Comparison of ENCODE assay signal across 25 mouse cellular contexts in the genomic region with DNA sequence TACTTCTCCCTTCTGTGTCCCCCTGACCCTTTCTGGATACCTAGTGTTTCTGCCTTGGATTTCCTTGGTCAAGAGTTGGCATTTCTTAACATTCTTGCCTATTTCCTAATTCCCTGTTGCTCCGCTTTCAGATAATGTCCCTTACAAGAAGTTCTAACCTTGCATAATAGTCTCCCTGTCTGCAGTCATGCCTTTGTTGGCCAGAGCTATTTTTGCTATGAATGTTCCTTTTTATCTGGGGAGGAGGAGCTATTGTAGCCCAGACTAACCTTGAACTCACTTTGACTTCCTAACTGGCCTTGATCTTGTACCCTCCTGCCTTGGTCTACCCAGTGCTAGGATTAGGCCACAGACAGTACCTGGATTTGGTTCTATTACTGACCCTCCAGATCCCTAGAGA. TPM values are rescaled to one million over a fixed set of nuclear protein-coding genes. Genes with fewer than 3 reads are reported as not detected.
DNase-seq lines count a peak whose midpoint lies in the region; ATAC-seq and TF ChIP-seq lines count a peak whose summit lies in the region.
"Had no signal": no experiment of that assay in that cellular context is flagged by ENCODE, and none has a peak within 500 bp of the region (broad histone marks: within the 10 kb centered on the region; RNA-seq: fewer than 3 reads in every experiment).

No protein-coding gene starts in this region.

- no peaks in the 10 kb centered on the region for H3K9me3 ChIP-seq in heart, embryonic 10.5 days
- H3K9me3 ChIP-seq in heart, embryonic 14.5 days (ENCODE audit: control insufficient read depth, low read length), result no peaks in the 10 kb centered on the region
- H3K9me3 ChIP-seq: midbrain, embryonic 10.5 days; stomach, embryonic 15.5 days had no signal

- no peak overlapping the region for H3K4me2 ChIP-seq in heart, embryonic 14.5 days (ENCODE audit: low read length)
- H3K4me2 ChIP-seq: lung, embryonic 14.5 days; stomach, embryonic 15.5 days had no signal

- TF ChIP-seq CTCF in thymus, adult 2 months (IDR thresholded peaks at IDR 0.05; ENCODE audit: borderline replicate concordance, control insufficient read depth, extremely low read depth, insufficient read depth, low read length, poor library complexity), result no peak

- no peaks in the 10 kb centered on the region for H3K36me3 ChIP-seq in heart, embryonic 10.5 days
- H3K36me3 ChIP-seq in heart, embryonic 14.5 days (ENCODE audit: control insufficient read depth, insufficient read depth, low read length), result no peaks in the 10 kb centered on the region
- no peaks in the 10 kb centered on the region for H3K36me3 ChIP-seq in thymus, adult 2 months (ENCODE audit: control insufficient read depth, insufficient read depth, low read length)
- H3K36me3 ChIP-seq: midbrain, embryonic 10.5 days; stomach, embryonic 15.5 days had no signal

- WGBS in heart, embryonic 10.5 days, result 78% methylated on average over 1 of the region's 1 CpGs
- 62% methylated on average over 1 of the region's 1 CpGs for WGBS in heart, embryonic 14.5 days
- WGBS in thymus, adult 2 months, result 97% methylated on average over 1 of the region's 1 CpGs

- no peak overlapping the region for H3K9ac ChIP-seq in heart, embryonic 14.5 days (ENCODE audit: low read length)
- H3K9ac ChIP-seq: lung, embryonic 14.5 days; stomach, embryonic 15.5 days had no signal

- H3K4me3 ChIP-seq in heart, embryonic 10.5 days, result no peak overlapping the region
- H3K4me3 ChIP-seq in heart, embryonic 14.5 days (ENCODE audit: control insufficient read depth in 1 of 2, insufficient read depth in 1 of 2, low read depth in 1 of 2, low read length in 2 of 2), result no peak overlapping the region
- no peak overlapping the region for H3K4me3 ChIP-seq in thymus, adult 2 months (ENCODE audit: control insufficient read depth, insufficient read depth, low read length)
- H3K4me3 ChIP-seq: midbrain, embryonic 10.5 days; stomach, embryonic 15.5 days had no signal

- no peak for ATAC-seq in heart, embryonic 14.5 days (ENCODE audit: insufficient number of reproducible peaks, insufficient read depth, low FRiP score, low read depth)
- ATAC-seq in monocyte, adult 5-6 weeks (replicated peaks; ENCODE audit: insufficient number of reproducible peaks, low FRiP score, low TSS enrichment, poor library complexity, severe bottlenecking), result peak; percentile 44
- ATAC-seq: forebrain, embryonic 16.5 days; hindbrain, embryonic 16.5 days; intestine, postnatal 0 days; Patski had no signal

- no peak for DNase-seq in heart, embryonic 10.5 days (ENCODE audit: low spot score)
- no peak for DNase-seq in heart, adult 11 months
- DNase-seq in lung, postnatal 36 days, result peak; percentile 26
- DNase-seq in lung, postnatal 4 days, result no peak
- DNase-seq in natural killer cell, adult 2 months (ENCODE audit: low spot score in 2 of 2), result no peak
- DNase-seq in thymus, adult 2 months, result no peak
- DNase-seq: cerebellum, adult 11-12 months; cerebellum, postnatal 36 days; kidney, postnatal 25 days; lung, embryonic 14.5 days; right cerebral cortex, postnatal 14 days; thymus, postnatal 25 days had no signal

- TF ChIP-seq POLR2A in thymus, adult 2 months (IDR thresholded peaks at IDR 0.05; ENCODE audit: control insufficient read depth, extremely low read depth, insufficient read depth, low read length, poor library complexity), result no peak

- peaks cover 10% of the 10 kb centered on the region; the same call in 1 of the 2 replicates for H3K4me1 ChIP-seq in heart, embryonic 10.5 days
- peaks cover 5 to 7% of the 10 kb centered on the region in 2 experiments for H3K4me1 ChIP-seq in heart, embryonic 14.5 days (ENCODE audit: control insufficient read depth in 2 of 2, insufficient read depth in 2 of 2, low read length in 2 of 2)
- peaks cover 4% of the 10 kb centered on the region for H3K4me1 ChIP-seq in thymus, adult 2 months (replicated peaks; ENCODE audit: control insufficient read depth, insufficient read depth, low read length)

- H3K27ac ChIP-seq in heart, embryonic 10.5 days, result peak overlapping the region; percentile 42; the same call in 1 of the 2 replicates
- H3K27ac ChIP-seq in heart, embryonic 14.5 days (replicated peaks in 1 of 2; ENCODE audit: control insufficient read depth in 1 of 2, insufficient read depth in 1 of 2, low read depth in 2 of 2, low read length in 2 of 2), result peak overlapping the region; percentile 48 to 73
- H3K27ac ChIP-seq in thymus, adult 2 months (ENCODE audit: control insufficient read depth, insufficient read depth, low read length), result no peak overlapping the region
- H3K27ac ChIP-seq: midbrain, embryonic 10.5 days; stomach, embryonic 15.5 days had no signal

- H3K27me3 ChIP-seq in heart, embryonic 10.5 days (ENCODE audit: insufficient read depth, poor library complexity, severe bottlenecking), result no peaks in the 10 kb centered on the region
- H3K27me3 ChIP-seq in heart, embryonic 14.5 days (ENCODE audit: control insufficient read depth, insufficient read depth, low read length), result no peaks in the 10 kb centered on the region
- H3K27me3 ChIP-seq in thymus, adult 2 months (ENCODE audit: control insufficient read depth, insufficient read depth, low read length), result no peaks in the 10 kb centered on the region
- H3K27me3 ChIP-seq: Patski; stomach, embryonic 15.5 days had no signal

RNA-seq across cellular contexts. Expression of a gene that starts 5.6 kb away (rescaled TPM):
- polyA plus RNA-seq in heart, embryonic 10.5 days (2016; fragmentation: Nextera tagmentation; extraction: Ambion mirVana), result 264 and 274 TPM in 2 replicates
- polyA plus RNA-seq in heart, embryonic 14.5 days (2014; fragmentation: Nextera tagmentation; extraction: Ambion mirVana), result 168 and 170 TPM in 2 replicates
- total RNA-seq in monocyte, adult 5-6 weeks (2017), result 46.0 to 51.9 TPM (median 46.4 TPM) in 3 replicates
- polyA plus RNA-seq in thymus, adult 2 months (2012; rRNA removed), result 81.2 and 93.7 TPM in 2 replicates

RNA-seq across cellular contexts. Expression of a gene that starts 26.3 kb away (rescaled TPM):
- polyA plus RNA-seq in heart, embryonic 10.5 days (2016; fragmentation: Nextera tagmentation; extraction: Ambion mirVana), result not detected in 2 replicates
- not detected in 2 replicates for polyA plus RNA-seq in heart, embryonic 14.5 days (2014; fragmentation: Nextera tagmentation; extraction: Ambion mirVana)
- not detected in 3 replicates for total RNA-seq in monocyte, adult 5-6 weeks (2017)
- polyA plus RNA-seq in thymus, adult 2 months (2012; rRNA removed), result 0.93 and 1.8 TPM in 2 replicates
- total RNA-seq: heart, adult 18-20 months had no signal
- polyA plus RNA-seq: brain, embryonic 14.5 days; C2C12; forebrain, embryonic 16.5 days; hindbrain, embryonic 16.5 days; neural tube, embryonic 14.5 days; spleen, adult 2 months had no signal

RNA-seq across cellular contexts. Expression of a gene that starts 27.9 kb away (rescaled TPM):
- 0.18 and 0.45 TPM in 2 replicates for polyA plus RNA-seq in heart, embryonic 10.5 days (2016; fragmentation: Nextera tagmentation; extraction: Ambion mirVana)
- 0.16 TPM in 1 of 2 replicates, not detected in the other for polyA plus RNA-seq in heart, embryonic 14.5 days (2014; fragmentation: Nextera tagmentation; extraction: Ambion mirVana)
- total RNA-seq in monocyte, adult 5-6 weeks (2017), result not detected in 3 replicates
- 84.0 and 93.7 TPM in 2 replicates for polyA plus RNA-seq in thymus, adult 2 months (2012; rRNA removed)
- total RNA-seq: heart, adult 18-20 months had no signal
- polyA plus RNA-seq: C2C12 had no signal

RNA-seq across cellular contexts. Expression of a gene that starts 37.2 kb away (rescaled TPM):
- polyA plus RNA-seq in heart, embryonic 10.5 days (2016; fragmentation: Nextera tagmentation; extraction: Ambion mirVana), result 16.9 and 23.1 TPM in 2 replicates
- polyA plus RNA-seq in heart, embryonic 14.5 days (2014; fragmentation: Nextera tagmentation; extraction: Ambion mirVana), result 18.6 and 21.1 TPM in 2 replicates
- total RNA-seq in monocyte, adult 5-6 weeks (2017), result 4.8 to 8.2 TPM (median 5.5 TPM) in 3 replicates
- 39.0 and 49.5 TPM in 2 replicates for polyA plus RNA-seq in thymus, adult 2 months (2012; rRNA removed)

RNA-seq across cellular contexts. Expression of a gene that starts 45.1 kb away (rescaled TPM):
- 0.43 TPM in 2 replicates for polyA plus RNA-seq in heart, embryonic 10.5 days (2016; fragmentation: Nextera tagmentation; extraction: Ambion mirVana)
- 0.07 and 0.51 TPM in 2 replicates for polyA plus RNA-seq in heart, embryonic 14.5 days (2014; fragmentation: Nextera tagmentation; extraction: Ambion mirVana)
- 27.0 to 37.5 TPM (median 35.8 TPM) in 3 replicates for total RNA-seq in monocyte, adult 5-6 weeks (2017)
- 16.4 and 21.0 TPM in 2 replicates for polyA plus RNA-seq in thymus, adult 2 months (2012; rRNA removed)

Comparison
In these comparisons a context has a peak if more than half of its experiments do, and no peak if none do; other contexts are left out.
1. RNA of a gene that starts 27.9 kb away (polyA plus RNA-seq): 84.0 to 93.7 TPM in thymus, adult 2 months; 0.18 to 0.45 TPM in heart, embryonic 10.5 days and 0.16 TPM in heart, embryonic 14.5 days; every median in the first group is over 10 times any median in the second.